Mouse (Mus musculus) right cerebral cortex, postnatal 10 days (tissue): Measurements from ENCODE around the gene Kif1a.
A peak's percentile ranks its signal among the peaks of the same experiment; 100 is the strongest.

Source experiments
- DNase-seq, 2 experiments: peaks; one replicate each; pipeline ENCODE4 v3.0.0; 2021; ENCODE audit warnings: low spot score in 2 of 2

The Kif1a gene

GRCm38 (mm10) chr1:93098956-93099355 is 2.8 kb downstream of the Kif1a start:
- no peak for DNase-seq

DNA sequence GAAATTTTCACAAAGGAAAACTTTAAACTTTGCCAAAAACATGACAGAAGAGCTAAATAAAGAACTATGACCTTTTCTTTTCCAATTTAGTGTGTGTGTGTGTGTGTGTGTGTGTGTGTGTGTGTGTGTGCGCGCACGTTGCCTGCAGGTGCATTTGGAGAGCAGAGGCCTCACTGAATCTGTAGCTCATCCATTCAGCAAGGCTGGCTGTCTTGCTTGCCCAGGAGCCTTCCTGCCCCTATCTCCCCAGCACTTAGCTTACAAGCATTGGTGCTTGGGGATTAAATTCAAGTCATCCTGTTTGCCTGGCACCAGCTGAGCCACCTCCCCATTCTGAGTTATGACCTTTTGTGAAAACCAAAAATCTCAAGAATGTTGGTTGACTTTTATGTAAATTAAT is 9.2 kb downstream of the Kif1a start:
- no peak for DNase-seq

- peak; percentile 79 for DNase-seq
Measured at GRCm38 (mm10) chr1:93085136-93085535, 16.6 kb downstream of the Kif1a start.

DNA sequence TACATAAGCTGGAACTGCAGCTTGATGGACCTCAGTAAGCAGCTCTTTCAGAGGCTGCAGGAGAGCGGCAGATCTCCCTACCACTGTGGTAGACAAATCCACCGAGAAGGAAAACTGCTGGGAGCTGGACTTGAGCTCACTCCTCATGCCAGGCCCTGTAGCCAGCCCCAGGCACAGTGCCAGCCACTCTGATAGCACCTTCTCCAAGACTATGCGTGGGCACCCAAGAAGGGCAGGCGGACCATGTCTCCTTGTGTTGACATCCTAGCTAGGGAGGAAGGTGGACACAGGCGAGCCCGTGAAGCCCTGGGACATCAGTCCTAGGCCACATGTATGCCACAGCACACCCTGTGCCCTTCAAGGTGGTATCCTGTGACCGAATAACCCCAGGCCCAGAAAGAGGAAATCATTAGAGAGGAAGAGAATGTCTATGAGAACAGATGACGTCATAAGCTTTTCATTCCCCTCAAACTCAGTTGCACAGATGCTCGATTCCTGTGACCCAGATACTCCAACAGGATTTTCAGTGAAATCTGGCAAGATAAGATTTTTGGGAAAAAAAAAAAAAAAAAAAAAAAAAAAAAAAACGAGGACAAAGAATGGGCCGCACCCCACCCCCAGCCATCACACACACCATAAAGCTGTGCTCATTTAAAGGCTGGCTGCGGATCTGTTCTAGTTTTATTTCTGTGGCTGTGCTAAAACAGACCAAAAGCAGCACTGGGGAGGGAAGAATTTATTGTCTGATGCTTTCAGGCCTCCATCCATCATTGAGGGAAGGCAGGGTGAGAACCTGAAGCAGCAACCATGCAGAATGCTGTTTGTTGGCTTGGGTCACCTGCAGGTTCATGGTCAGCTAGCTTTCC is 18.1 kb downstream of the Kif1a start:
- peak; percentile 67 to 73 for DNase-seq

DNA sequence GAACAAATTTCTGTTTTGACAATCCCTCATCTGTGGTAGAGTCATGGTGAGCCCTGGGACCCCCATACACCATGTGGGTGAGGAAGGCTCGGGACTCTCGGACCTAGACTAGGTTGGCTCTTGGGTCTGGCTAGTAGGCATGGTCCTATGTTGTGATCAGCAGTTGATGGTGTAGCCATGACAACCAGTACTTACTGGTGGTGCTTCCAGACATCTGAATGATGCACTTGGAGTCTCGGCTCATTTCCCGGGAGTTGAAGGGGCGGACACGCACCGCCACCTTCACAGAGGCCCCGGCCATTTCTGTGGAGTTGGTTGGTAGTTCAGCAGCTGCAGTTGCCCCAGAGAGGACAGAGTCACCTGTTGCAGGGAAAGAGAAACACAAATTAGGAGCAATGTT is 19.6 kb downstream of the Kif1a start:
- no peak for DNase-seq

GRCm38 (mm10) chr1:93080930-93081589 is 20.7 kb downstream of the Kif1a start:
- peak; percentile 74 to 75 for DNase-seq

- peak; percentile 73 to 83 for DNase-seq
Measured at GRCm38 (mm10) chr1:93079602-93080001, 22.1 kb downstream of the Kif1a start.

DNA sequence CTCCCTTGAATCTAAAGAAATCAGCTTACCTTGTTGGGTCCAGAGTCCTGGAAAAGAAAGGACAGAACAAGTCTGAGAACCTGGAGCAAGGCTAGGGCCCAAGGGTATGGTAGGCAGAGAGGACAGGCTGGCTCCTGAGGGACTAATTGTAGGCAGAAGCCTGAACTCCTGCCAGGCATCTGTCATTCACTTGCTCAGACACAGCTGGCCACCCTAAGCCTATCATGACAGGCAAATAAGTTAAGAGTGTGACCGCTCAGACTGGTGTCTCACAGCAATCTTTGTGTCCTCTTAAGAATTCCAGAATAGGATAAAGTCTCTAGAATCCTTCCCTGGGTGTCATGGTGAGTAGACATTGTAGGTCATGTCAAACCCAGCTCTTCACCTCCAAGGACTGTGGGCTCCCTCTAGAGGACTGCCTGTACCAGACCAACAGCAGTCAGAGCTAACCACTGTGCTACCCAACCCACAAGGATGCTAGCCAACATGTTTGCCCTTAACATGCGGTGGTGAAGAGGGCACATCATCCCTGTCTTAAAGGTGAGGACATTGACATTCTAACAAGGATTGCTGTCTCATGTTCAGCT is 29.4 kb downstream of the Kif1a start:
- DNase-seq = no peak

DNA sequence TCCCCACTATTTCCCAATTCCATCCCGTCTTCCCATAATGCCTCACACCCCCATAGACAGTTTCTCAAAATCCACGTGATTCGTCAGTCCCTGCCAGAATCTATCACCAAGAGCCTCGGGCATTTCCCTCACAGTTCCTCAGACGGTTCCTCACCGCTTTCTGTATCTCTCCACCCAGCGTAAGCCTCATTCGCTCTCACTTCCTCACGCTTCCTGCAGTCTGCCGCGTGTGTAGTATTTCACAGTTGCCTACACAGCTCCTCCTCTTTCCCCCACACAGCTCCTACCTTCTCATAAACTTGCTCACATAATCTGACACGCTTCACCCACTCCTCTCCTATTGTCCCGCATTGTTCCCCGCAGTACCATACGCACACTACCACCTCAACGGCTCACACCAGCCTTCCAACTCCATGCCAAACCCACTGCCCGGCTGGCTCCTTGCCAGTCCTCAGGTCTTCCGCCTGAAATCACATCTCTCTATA is 30.2 kb downstream of the Kif1a start:
- peak in 1 of 2 experiments; percentile 62 for DNase-seq

- DNase-seq = no peak
Measured at GRCm38 (mm10) chr1:93070881-93071280, 30.9 kb downstream of the Kif1a start.

- DNase-seq = no peak
Measured at GRCm38 (mm10) chr1:93068553-93068952, 33.2 kb downstream of the Kif1a start.

DNA sequence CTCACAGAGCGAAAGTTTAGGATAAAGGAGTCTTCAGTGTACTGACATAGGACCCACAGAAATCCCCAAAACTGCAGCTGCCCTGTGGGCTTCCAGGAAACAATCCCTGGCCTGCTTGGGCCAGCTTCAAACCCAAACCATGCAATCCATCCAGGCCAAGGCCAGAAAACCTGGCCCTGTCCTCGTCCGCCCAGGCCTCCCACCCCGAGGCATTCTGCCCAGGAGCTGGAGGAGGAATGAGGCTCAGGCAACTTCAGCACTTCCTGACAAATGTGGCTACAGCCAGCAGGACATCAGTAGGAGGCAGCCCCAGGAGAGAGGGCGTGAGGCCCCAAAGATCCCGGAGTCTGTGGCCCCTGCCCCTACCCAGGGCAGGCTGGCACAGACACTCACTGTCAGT is 36.1 kb downstream of the Kif1a start:
- DNase-seq = no peak

GRCm38 (mm10) chr1:93063694-93064093 is 38.1 kb downstream of the Kif1a start:
- peak; percentile 68 to 71 for DNase-seq

GRCm38 (mm10) chr1:93051124-93051833 is 50.5 kb downstream of the Kif1a start:
- DNase-seq = no peak

DNA sequence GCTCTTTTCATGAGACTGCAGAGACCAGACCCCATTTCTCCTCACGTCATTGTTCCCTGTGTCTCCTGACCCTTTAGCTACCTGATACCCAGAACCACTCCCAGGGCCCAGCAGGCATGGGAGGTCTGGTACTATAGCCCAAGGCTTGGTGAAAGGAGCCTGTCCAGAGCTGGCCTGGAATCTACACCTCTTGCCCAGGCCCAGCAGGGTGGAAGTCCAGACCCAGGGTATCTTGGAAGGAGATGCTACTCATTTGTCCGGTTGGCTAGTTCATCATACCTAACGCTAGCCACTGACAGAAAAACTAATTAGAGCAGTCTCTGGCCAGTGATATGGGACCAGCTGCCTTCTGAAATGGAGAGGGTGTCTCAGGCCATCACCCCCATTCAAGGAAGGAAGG is 51.7 kb downstream of the Kif1a start:
- no peak for DNase-seq

- DNase-seq = no peak
Measured at GRCm38 (mm10) chr1:93046153-93046789, 55.5 kb downstream of the Kif1a start.

DNA sequence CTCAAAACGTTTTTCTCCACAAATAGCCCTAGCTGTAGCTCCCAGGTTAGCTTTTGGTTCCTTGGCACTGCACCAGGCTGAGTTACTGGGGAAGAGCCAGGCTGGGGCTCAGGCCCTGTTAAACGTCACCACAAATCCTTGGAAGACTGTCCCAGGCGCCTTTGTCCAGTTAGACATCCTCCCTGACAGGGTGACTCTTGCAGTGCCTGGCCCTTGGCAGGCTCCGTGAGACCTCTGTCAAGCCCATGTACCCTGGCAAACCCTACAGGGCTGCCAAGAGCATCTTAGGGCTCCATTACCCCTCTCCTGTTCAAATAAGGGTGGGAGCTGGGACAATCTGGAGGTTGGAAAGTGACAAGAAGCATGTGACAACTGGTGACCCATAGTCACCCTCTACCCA is 65.8 kb downstream of the Kif1a start:
- no peak for DNase-seq

GRCm38 (mm10) chr1:93033989-93034388 is 67.8 kb downstream of the Kif1a start:
- DNase-seq = no peak

DNA sequence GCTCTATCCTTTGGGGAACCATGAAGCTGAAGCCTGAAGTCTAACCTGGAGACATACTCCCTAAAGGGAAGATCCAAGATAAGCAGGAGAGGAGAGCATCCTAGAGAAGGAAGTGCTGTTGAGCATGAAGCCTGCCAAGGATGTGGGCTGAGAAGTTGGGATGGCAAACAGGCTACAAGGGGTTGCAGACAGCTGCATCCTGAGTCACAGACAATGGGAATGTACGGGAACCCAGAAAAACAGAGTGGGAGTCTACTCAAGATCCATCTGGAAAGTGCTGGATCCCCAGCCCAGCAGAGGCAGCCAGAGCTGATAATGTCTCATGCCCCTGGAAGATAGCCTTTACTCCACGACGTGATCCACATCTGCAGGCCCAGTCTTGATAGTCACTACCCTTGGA is 70.6 kb downstream of the Kif1a start:
- no peak for DNase-seq

DNA sequence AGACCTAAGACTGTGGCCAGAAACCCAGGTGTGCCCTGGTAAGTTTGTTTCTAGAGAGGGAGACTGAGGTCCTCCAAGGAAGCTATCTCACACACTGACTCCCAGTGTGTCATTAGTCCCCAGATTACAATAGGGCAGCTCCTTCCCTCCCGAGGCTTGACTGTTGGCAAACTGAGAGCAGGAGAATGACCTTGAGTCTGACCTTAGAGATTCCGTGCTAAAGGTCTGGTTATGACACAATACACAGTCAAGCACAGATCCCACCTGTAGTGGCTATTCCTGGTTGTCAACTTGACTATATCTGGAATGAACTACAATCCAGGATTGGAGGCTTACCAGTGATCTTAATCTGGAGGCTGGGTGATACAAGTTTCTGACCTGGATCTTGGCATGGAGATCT is 71.7 kb downstream of the Kif1a start:
- no peak for DNase-seq

- no peak for DNase-seq
Measured at GRCm38 (mm10) chr1:93029387-93029786, 72.4 kb downstream of the Kif1a start.

DNA sequence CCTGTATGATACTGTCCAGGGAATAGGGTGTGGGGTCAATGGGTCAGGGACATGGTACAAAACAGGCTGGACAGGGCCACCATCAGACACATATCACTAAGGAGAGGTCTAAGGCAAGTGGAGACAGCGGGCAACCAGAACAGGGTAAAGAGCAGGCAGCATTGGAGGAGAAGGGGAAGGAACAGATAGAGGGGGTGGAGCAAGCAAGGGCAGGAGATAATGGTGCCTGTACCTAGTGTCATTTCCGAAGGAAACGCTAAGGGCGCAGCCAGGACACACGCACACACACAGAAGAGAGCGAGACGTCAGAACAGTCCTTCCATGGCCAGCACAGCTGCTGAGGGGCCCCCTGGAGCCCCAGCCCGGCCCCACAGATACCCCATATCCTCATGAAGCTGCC is 75.2 kb downstream of the Kif1a start:
- no peak for DNase-seq
